Mouse (Mus musculus): Measurements from ENCODE around the gene Nck2. TPM values are rescaled to one million over a fixed set of nuclear protein-coding genes. Genes with fewer than 3 reads are reported as not detected.

The Nck2 gene
- polyA plus RNA-seq, 1 experiment from 2014 or later, result 6.0 TPM

GRCm38 (mm10) chr1:43536266-43536665 lies 91.9 kb downstream of the Nck2 start:
- DNase-seq (no peak), ATAC-seq (no peak)
- H3K36me3 ChIP-seq (replicated peaks; ENCODE audit: insufficient read depth, low read length), result no peaks in the 10 kb centered on the region
- H3K4me2 ChIP-seq (ENCODE audit: low read depth, low read length), result no peak overlapping the region
- H3K27ac ChIP-seq (ENCODE audit: low read depth), result no peak overlapping the region
- TF ChIP-seq CTCF (IDR thresholded peaks at IDR 0.05; ENCODE audit: low read depth), result no peak
- no peak for TF ChIP-seq EP300 (IDR thresholded peaks at IDR 0.05; ENCODE audit: low read depth)
- H3K9ac ChIP-seq (replicated peaks), result no peak overlapping the region
- H3K9me3 ChIP-seq (ENCODE audit: low read length), result no peaks in the 10 kb centered on the region
- H3K4me1 ChIP-seq (ENCODE audit: insufficient read depth), result peaks cover 24% of the 10 kb centered on the region
- no peaks in the 10 kb centered on the region for H3K27me3 ChIP-seq (ENCODE audit: insufficient read depth, low read length)
- 59% methylated on average over 2 of the region's 2 CpGs for WGBS (ENCODE audit: insufficient replicate concordance)
- H3K4me3 ChIP-seq (ENCODE audit: low read depth, low read length), result no peak overlapping the region

GRCm38 (mm10) chr1:43537021-43537420 lies 92.6 kb downstream of the Nck2 start:
- no peaks in the 10 kb centered on the region for H3K9me3 ChIP-seq (ENCODE audit: low read length)
- 81% methylated on average over 3 of the region's 3 CpGs for WGBS (ENCODE audit: insufficient replicate concordance)
- TF ChIP-seq CTCF (IDR thresholded peaks at IDR 0.05; ENCODE audit: low read depth) (no peak), EP300 (IDR thresholded peaks at IDR 0.05; ENCODE audit: low read depth) (no peak)
- DNase-seq (no peak), ATAC-seq (no peak)
- H3K9ac ChIP-seq (replicated peaks), result no peak overlapping the region
- H3K27me3 ChIP-seq (ENCODE audit: insufficient read depth, low read length), result no peaks in the 10 kb centered on the region
- H3K4me2 ChIP-seq (ENCODE audit: low read depth, low read length), result no peak overlapping the region
- H3K27ac ChIP-seq (ENCODE audit: low read depth), result no peak overlapping the region
- H3K4me1 ChIP-seq (ENCODE audit: insufficient read depth), result peaks cover 27% of the 10 kb centered on the region
- H3K4me3 ChIP-seq (ENCODE audit: low read depth, low read length), result no peak overlapping the region
- H3K36me3 ChIP-seq (replicated peaks; ENCODE audit: insufficient read depth, low read length), result no peaks in the 10 kb centered on the region

DNA sequence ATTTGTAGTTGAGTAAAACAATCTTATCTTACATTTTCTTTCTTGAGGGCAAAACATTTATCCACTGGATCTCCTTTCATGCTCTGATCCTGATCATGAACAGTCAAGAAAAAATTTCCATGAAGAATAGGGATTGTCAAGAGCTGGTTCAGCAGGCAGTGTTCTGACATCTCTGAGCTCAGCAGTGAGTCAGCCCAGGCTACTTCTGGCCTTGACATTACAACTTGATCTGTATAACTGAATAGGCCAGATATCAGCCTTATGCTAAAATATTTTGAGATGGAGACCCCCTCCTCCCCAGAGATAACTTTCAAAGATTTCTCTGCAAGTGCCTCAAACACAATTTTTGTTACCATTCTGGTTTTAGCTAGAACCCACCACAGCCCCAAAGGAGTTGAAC lies 93.1 kb downstream of the Nck2 start:
- H3K27ac ChIP-seq (ENCODE audit: low read depth), result no peak overlapping the region
- no peak for ATAC-seq
- TF ChIP-seq EP300 (IDR thresholded peaks at IDR 0.05; ENCODE audit: low read depth) (no peak), CTCF (IDR thresholded peaks at IDR 0.05; ENCODE audit: low read depth) (no peak)
- DNase-seq, result no peak
- peaks cover 27% of the 10 kb centered on the region for H3K4me1 ChIP-seq (ENCODE audit: insufficient read depth)
- no peak overlapping the region for H3K9ac ChIP-seq (replicated peaks)
- H3K27me3 ChIP-seq (ENCODE audit: insufficient read depth, low read length), result no peaks in the 10 kb centered on the region
- H3K4me3 ChIP-seq (ENCODE audit: low read depth, low read length), result no peak overlapping the region
- H3K9me3 ChIP-seq (ENCODE audit: low read length), result no peaks in the 10 kb centered on the region
- no peak overlapping the region for H3K4me2 ChIP-seq (ENCODE audit: low read depth, low read length)
- H3K36me3 ChIP-seq (replicated peaks; ENCODE audit: insufficient read depth, low read length), result no peaks in the 10 kb centered on the region

GRCm38 (mm10) chr1:43538716-43539115 lies 94.3 kb downstream of the Nck2 start:
- 61% methylated on average over 2 of the region's 2 CpGs for WGBS (ENCODE audit: insufficient replicate concordance)
- no peak for ATAC-seq
- Histone ChIP-seq H3K27ac (ENCODE audit: low read depth) (no peak overlapping the region), H3K4me2 (ENCODE audit: low read depth, low read length) (no peak overlapping the region), H3K9me3 (ENCODE audit: low read length) (no peaks in the 10 kb centered on the region), H3K4me3 (ENCODE audit: low read depth, low read length) (no peak overlapping the region), H3K4me1 (ENCODE audit: insufficient read depth) (peaks cover 24% of the 10 kb centered on the region), H3K27me3 (ENCODE audit: insufficient read depth, low read length) (no peaks in the 10 kb centered on the region), H3K9ac (replicated peaks) (no peak overlapping the region), H3K36me3 (replicated peaks; ENCODE audit: insufficient read depth, low read length) (no peaks in the 10 kb centered on the region)
- TF ChIP-seq EP300 (IDR thresholded peaks at IDR 0.05; ENCODE audit: low read depth) (no peak), CTCF (IDR thresholded peaks at IDR 0.05; ENCODE audit: low read depth) (no peak)
- DNase-seq, result no peak

DNA sequence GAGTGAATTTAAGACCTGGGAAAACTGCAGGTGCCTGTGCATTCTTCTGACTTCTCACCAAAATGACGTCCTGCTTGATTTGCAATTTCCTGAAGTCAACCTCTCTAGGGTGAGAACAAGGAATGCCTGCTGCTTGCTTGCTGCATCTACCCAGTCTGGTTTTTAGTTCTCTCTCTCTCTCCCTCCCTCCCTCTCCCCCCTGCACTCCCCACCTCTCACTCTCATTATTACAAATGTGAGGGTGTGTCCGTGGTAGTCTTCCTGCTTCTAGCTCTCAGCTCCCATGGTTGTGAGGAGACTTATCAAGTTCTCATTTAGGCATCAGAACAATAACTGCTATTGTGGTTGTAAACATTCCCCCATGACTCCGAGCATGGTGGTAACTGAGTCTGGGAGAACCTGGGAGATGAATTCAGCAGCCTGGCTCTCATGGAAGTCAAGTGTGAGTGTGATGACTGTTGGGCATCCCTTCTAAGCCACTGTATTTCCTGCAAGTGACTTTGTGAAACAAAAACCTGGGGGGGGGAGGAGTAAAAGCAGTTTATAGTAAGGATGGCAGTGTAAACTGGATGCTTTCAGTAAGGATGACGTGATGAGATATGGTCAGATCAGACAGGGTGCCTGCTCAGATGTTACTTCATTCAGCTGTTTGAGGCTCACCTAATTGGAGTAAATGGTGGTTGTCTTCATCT lies 95.5 kb downstream of the Nck2 start:
- no peak for ATAC-seq

GRCm38 (mm10) chr1:43542339-43542738 lies 98.0 kb downstream of the Nck2 start:
- ATAC-seq (no peak), DNase-seq (no peak)
- Histone ChIP-seq H3K27ac (ENCODE audit: low read depth) (no peak overlapping the region), H3K9ac (replicated peaks) (no peak overlapping the region), H3K9me3 (ENCODE audit: low read length) (no peaks in the 10 kb centered on the region), H3K36me3 (replicated peaks; ENCODE audit: insufficient read depth, low read length) (no peaks in the 10 kb centered on the region), H3K4me2 (ENCODE audit: low read depth, low read length) (no peak overlapping the region), H3K27me3 (ENCODE audit: insufficient read depth, low read length) (no peaks in the 10 kb centered on the region), H3K4me3 (ENCODE audit: low read depth, low read length) (no peak overlapping the region), H3K4me1 (ENCODE audit: insufficient read depth) (peaks cover 5% of the 10 kb centered on the region; the same call in 1 of the 2 replicates)
- 30% methylated on average over 4 of the region's 4 CpGs for WGBS (ENCODE audit: insufficient replicate concordance)
- no peak for TF ChIP-seq EP300 (IDR thresholded peaks at IDR 0.05; ENCODE audit: low read depth)
- TF ChIP-seq CTCF (IDR thresholded peaks at IDR 0.05; ENCODE audit: low read depth), result no peak

More for the DNA sequence above, 95.5 kb downstream of the Nck2 start:
- no peak overlapping the region for H3K4me3 ChIP-seq (ENCODE audit: low read depth, low read length)
- TF ChIP-seq EP300 (IDR thresholded peaks at IDR 0.05; ENCODE audit: low read depth) (no peak), CTCF (IDR thresholded peaks at IDR 0.05; ENCODE audit: low read depth) (no peak)
- no peaks in the 10 kb centered on the region for H3K9me3 ChIP-seq (ENCODE audit: low read length)
- H3K4me2 ChIP-seq (ENCODE audit: low read depth, low read length), result no peak overlapping the region
- H3K36me3 ChIP-seq (replicated peaks; ENCODE audit: insufficient read depth, low read length), result no peaks in the 10 kb centered on the region
- no peak overlapping the region for H3K9ac ChIP-seq (replicated peaks)
- H3K27ac ChIP-seq (ENCODE audit: low read depth), result no peak overlapping the region
- no peak for DNase-seq
- peaks cover 14% of the 10 kb centered on the region for H3K4me1 ChIP-seq (ENCODE audit: insufficient read depth)
- no peaks in the 10 kb centered on the region for H3K27me3 ChIP-seq (ENCODE audit: insufficient read depth, low read length)
- 53% methylated on average over 4 of the region's 4 CpGs for WGBS (ENCODE audit: insufficient replicate concordance)

Data from liver, postnatal 0 days (tissue).